Mouse (Mus musculus): ENCODE data around the gene Wfdc1.

DNA sequence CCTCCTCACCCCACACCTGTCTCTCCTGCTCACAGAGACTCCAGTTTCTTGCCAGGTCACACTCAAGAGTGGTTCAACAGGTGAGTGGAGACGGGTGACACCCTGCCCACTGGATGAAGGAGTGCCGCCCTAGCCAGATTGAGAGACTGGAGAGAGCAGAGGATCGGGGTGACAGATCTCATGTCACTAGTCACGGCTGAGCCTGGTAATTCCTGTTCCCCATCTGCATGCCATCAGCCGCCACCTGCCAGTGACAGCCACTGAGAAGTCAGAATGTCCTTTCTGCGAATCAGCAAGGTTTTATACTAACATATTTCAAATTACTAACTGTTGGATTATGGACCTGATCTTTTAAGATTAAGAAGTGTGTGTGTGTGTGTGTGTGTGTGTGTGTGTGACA is 24.4 kb downstream of the Wfdc1 start:
- TF ChIP-seq ZC3H11A (IDR thresholded peaks at IDR 0.05; ENCODE audit: borderline replicate concordance, low read depth, low read length) (no peak), ZNF384 (IDR thresholded peaks at IDR 0.05; ENCODE audit: low read depth, low read length) (no peak), CHD2 (IDR thresholded peaks at IDR 0.05; ENCODE audit: low read depth, low read length) (no peak), HCFC1 (IDR thresholded peaks at IDR 0.05; ENCODE audit: borderline replicate concordance, insufficient read depth, low read length) (no peak)
